Mouse (Mus musculus): ENCODE measurements around the gene Ccp110. TPM values are rescaled to one million over a fixed set of nuclear protein-coding genes. Genes with fewer than 3 reads are reported as not detected.

Gene Ccp110
- total and polyA plus RNA-seq, 2 experiments from 2014 or later, result 1.8 to 1.9 TPM

- ATAC-seq (ENCODE audit: insufficient read depth, low read depth), result no peak
- no peaks in the 10 kb centered on the region for H3K4me1 ChIP-seq (ENCODE audit: control insufficient read depth, insufficient read depth)
- DNase-seq (ENCODE audit: low spot score), result no peak
- H3K9ac ChIP-seq (replicated peaks; ENCODE audit: low read depth, low read length), result no peak overlapping the region
- no peak overlapping the region for H3K4me3 ChIP-seq (ENCODE audit: low read depth, low read length)
- peaks cover 60% of the 10 kb centered on the region for H3K36me3 ChIP-seq (replicated peaks; ENCODE audit: control insufficient read depth, insufficient read depth, low read length)
- H3K27ac ChIP-seq (ENCODE audit: low read depth), result no peak overlapping the region
- H3K9me3 ChIP-seq (replicated peaks; ENCODE audit: control insufficient read depth, low read length), result no peaks in the 10 kb centered on the region
- H3K4me2 ChIP-seq (ENCODE audit: low read depth, low read length), result no peak overlapping the region
- no peak for TF ChIP-seq EP300 (IDR thresholded peaks at IDR 0.05; ENCODE audit: low read depth)
- no peak for TF ChIP-seq CTCF (IDR thresholded peaks at IDR 0.05; ENCODE audit: low read depth)
- H3K27me3 ChIP-seq (ENCODE audit: control insufficient read depth, insufficient read depth, low read length), result peaks cover 16% of the 10 kb centered on the region
- 78% methylated on average over 7 of the region's 7 CpGs for WGBS
Observed at GRCm38 (mm10) chr7:118689088-118689487, 23.3 kb upstream of the Ccp110 start.

GRCm38 (mm10) chr7:118691287-118691686 is 21.1 kb upstream of the Ccp110 start:
- peaks cover 80% of the 10 kb centered on the region for H3K36me3 ChIP-seq (replicated peaks; ENCODE audit: control insufficient read depth, insufficient read depth, low read length)
- TF ChIP-seq CTCF (IDR thresholded peaks at IDR 0.05; ENCODE audit: low read depth) (no peak), EP300 (IDR thresholded peaks at IDR 0.05; ENCODE audit: low read depth) (no peak)
- H3K27me3 ChIP-seq (ENCODE audit: control insufficient read depth, insufficient read depth, low read length), result 0 out of 2 replicates have a peak, but pooled peaks cover 2% of the 10 kb centered on the region
- H3K4me2 ChIP-seq (ENCODE audit: low read depth, low read length), result no peak overlapping the region
- ATAC-seq (ENCODE audit: insufficient read depth, low read depth) (no peak), DNase-seq (ENCODE audit: low spot score) (no peak)
- no peak overlapping the region for H3K27ac ChIP-seq (ENCODE audit: low read depth)
- no peaks in the 10 kb centered on the region for H3K4me1 ChIP-seq (ENCODE audit: control insufficient read depth, insufficient read depth)
- no peak overlapping the region for H3K4me3 ChIP-seq (ENCODE audit: low read depth, low read length)
- no peaks in the 10 kb centered on the region for H3K9me3 ChIP-seq (replicated peaks; ENCODE audit: control insufficient read depth, low read length)
- no peak overlapping the region for H3K9ac ChIP-seq (replicated peaks; ENCODE audit: low read depth, low read length)
- WGBS, result 94% methylated on average over 2 of the region's 2 CpGs

GRCm38 (mm10) chr7:118696146-118696545 is 16.2 kb upstream of the Ccp110 start:
- Histone ChIP-seq H3K9ac (replicated peaks; ENCODE audit: low read depth, low read length) (no peak overlapping the region), H3K4me2 (ENCODE audit: low read depth, low read length) (no peak overlapping the region), H3K9me3 (replicated peaks; ENCODE audit: control insufficient read depth, low read length) (no peaks in the 10 kb centered on the region), H3K27ac (ENCODE audit: low read depth) (no peak overlapping the region), H3K4me3 (ENCODE audit: low read depth, low read length) (no peak overlapping the region), H3K36me3 (replicated peaks; ENCODE audit: control insufficient read depth, insufficient read depth, low read length) (peaks cover 74% of the 10 kb centered on the region), H3K4me1 (ENCODE audit: control insufficient read depth, insufficient read depth) (no peaks in the 10 kb centered on the region), H3K27me3 (ENCODE audit: control insufficient read depth, insufficient read depth, low read length) (no peaks in the 10 kb centered on the region)
- DNase-seq (ENCODE audit: low spot score), result no peak
- no peak for ATAC-seq (ENCODE audit: insufficient read depth, low read depth)
- TF ChIP-seq CTCF (IDR thresholded peaks at IDR 0.05; ENCODE audit: low read depth), result no peak
- no peak for TF ChIP-seq EP300 (IDR thresholded peaks at IDR 0.05; ENCODE audit: low read depth)
- 96% methylated on average over 6 of the region's 6 CpGs for WGBS

- Histone ChIP-seq H3K9ac (replicated peaks; ENCODE audit: low read depth, low read length) (no peak overlapping the region), H3K27ac (ENCODE audit: low read depth) (no peak overlapping the region), H3K4me1 (ENCODE audit: control insufficient read depth, insufficient read depth) (no peaks in the 10 kb centered on the region), H3K27me3 (ENCODE audit: control insufficient read depth, insufficient read depth, low read length) (no peaks in the 10 kb centered on the region), H3K36me3 (replicated peaks; ENCODE audit: control insufficient read depth, insufficient read depth, low read length) (peaks cover 63% of the 10 kb centered on the region), H3K4me2 (ENCODE audit: low read depth, low read length) (no peak overlapping the region), H3K9me3 (replicated peaks; ENCODE audit: control insufficient read depth, low read length) (no peaks in the 10 kb centered on the region), H3K4me3 (ENCODE audit: low read depth, low read length) (no peak overlapping the region)
- ATAC-seq (ENCODE audit: insufficient read depth, low read depth) (no peak), DNase-seq (ENCODE audit: low spot score) (no peak)
- 61% methylated on average over 4 of the region's 4 CpGs for WGBS
- TF ChIP-seq EP300 (IDR thresholded peaks at IDR 0.05; ENCODE audit: low read depth), result no peak
- no peak for TF ChIP-seq CTCF (IDR thresholded peaks at IDR 0.05; ENCODE audit: low read depth)
Observed at GRCm38 (mm10) chr7:118697168-118697567, 15.2 kb upstream of the Ccp110 start.

DNA sequence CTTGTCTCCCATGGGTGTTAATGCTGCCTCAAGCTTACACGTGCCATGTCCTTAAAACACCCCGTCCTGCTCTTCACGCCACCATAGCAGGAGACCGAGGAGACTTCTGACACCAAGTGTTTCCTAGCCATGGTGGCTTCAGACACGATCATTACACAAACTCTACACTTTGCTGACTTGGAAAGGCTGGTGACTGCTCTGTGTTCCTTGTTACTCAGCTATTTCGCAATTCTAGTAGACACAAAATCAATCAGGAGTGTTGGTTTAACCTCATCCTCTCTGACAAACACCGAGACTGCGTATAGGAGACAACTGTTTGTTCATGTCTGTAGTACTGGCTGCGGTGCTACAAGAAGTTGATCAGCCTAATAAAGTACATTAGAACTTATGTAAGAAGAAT is 13.5 kb upstream of the Ccp110 start:
- Histone ChIP-seq H3K27ac (ENCODE audit: low read depth) (no peak overlapping the region), H3K36me3 (replicated peaks; ENCODE audit: control insufficient read depth, insufficient read depth, low read length) (peaks cover 50% of the 10 kb centered on the region), H3K4me2 (ENCODE audit: low read depth, low read length) (no peak overlapping the region), H3K27me3 (ENCODE audit: control insufficient read depth, insufficient read depth, low read length) (no peaks in the 10 kb centered on the region), H3K4me1 (ENCODE audit: control insufficient read depth, insufficient read depth) (peaks cover under 1% of the 10 kb centered on the region; the same call in 1 of the 2 replicates), H3K9ac (replicated peaks; ENCODE audit: low read depth, low read length) (no peak overlapping the region), H3K9me3 (replicated peaks; ENCODE audit: control insufficient read depth, low read length) (no peaks in the 10 kb centered on the region), H3K4me3 (ENCODE audit: low read depth, low read length) (no peak overlapping the region)
- ATAC-seq (ENCODE audit: insufficient read depth, low read depth), result no peak
- TF ChIP-seq EP300 (IDR thresholded peaks at IDR 0.05; ENCODE audit: low read depth), result no peak
- no peak for TF ChIP-seq CTCF (IDR thresholded peaks at IDR 0.05; ENCODE audit: low read depth)
- DNase-seq (ENCODE audit: low spot score), result no peak
- WGBS, result 91% methylated on average over 9 of the region's 9 CpGs

GRCm38 (mm10) chr7:118703144-118703561 is 9.2 kb upstream of the Ccp110 start:
- no peak for ATAC-seq (ENCODE audit: insufficient read depth, low read depth)
- Histone ChIP-seq H3K4me2 (ENCODE audit: low read depth, low read length) (no peak overlapping the region), H3K36me3 (replicated peaks; ENCODE audit: control insufficient read depth, insufficient read depth, low read length) (peaks cover 14% of the 10 kb centered on the region), H3K9me3 (replicated peaks; ENCODE audit: control insufficient read depth, low read length) (no peaks in the 10 kb centered on the region), H3K27ac (ENCODE audit: low read depth) (no peak overlapping the region), H3K27me3 (ENCODE audit: control insufficient read depth, insufficient read depth, low read length) (no peaks in the 10 kb centered on the region), H3K4me1 (ENCODE audit: control insufficient read depth, insufficient read depth) (peaks cover 15% of the 10 kb centered on the region), H3K9ac (replicated peaks; ENCODE audit: low read depth, low read length) (no peak overlapping the region), H3K4me3 (ENCODE audit: low read depth, low read length) (no peak overlapping the region)
- TF ChIP-seq CTCF (IDR thresholded peaks at IDR 0.05; ENCODE audit: low read depth), result no peak
- TF ChIP-seq EP300 (IDR thresholded peaks at IDR 0.05; ENCODE audit: low read depth), result no peak
- 77% methylated on average over 15 of the region's 15 CpGs for WGBS
- no peak for DNase-seq (ENCODE audit: low spot score)
